In the genomic region with DNA sequence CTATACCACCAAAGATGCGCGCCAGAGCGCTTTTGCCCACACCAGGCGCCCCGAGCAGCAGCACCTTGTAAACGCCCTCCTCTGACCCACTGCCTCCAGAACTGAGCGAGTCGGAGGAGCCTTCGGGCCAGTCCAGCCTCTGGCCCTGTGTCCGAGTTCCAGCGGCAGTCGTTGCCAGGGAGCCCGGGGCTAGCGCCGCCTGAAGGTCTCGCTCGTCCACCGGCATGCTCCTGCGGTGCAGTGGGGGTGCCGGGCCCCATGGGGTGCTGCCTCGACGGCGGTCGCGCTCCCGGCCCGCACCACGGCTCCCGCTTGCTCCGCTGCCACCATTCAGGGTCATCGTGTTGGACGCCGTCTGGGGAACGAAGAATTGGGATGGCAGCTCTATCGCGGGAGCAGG, we compare ENCODE assay signal across 9 mouse cellular contexts. TPM values are rescaled to one million over a fixed set of nuclear protein-coding genes. Genes with fewer than 3 reads are reported as not detected.
A peak's percentile ranks its signal among the peaks of the same experiment; 100 is the strongest.
DNase-seq lines count a peak whose midpoint lies in the region; ATAC-seq and TF ChIP-seq lines count a peak whose summit lies in the region.
"Had no signal": no experiment of that assay in that cellular context is flagged by ENCODE, and none has a peak within 500 bp of the region (broad histone marks: within the 10 kb centered on the region; RNA-seq: fewer than 3 reads in every experiment).

No protein-coding gene starts in this region.

- no peak for TF ChIP-seq CTCF in lung, embryonic 14.5 days (IDR thresholded peaks at IDR 0.05; ENCODE audit: low read depth)

- peaks cover 12% of the 10 kb centered on the region; the same call in 1 of the 2 replicates for H3K27me3 ChIP-seq in lung, embryonic 14.5 days (ENCODE audit: insufficient read depth, low read length)
- no peaks in the 10 kb centered on the region for H3K27me3 ChIP-seq in heart, embryonic 12.5 days (replicated peaks)
- peaks cover 13% of the 10 kb centered on the region for H3K27me3 ChIP-seq in midbrain, embryonic 14.5 days (ENCODE audit: control insufficient read depth, insufficient read depth, low read length)

- peak overlapping the region; percentile 49 for H3K9ac ChIP-seq in lung, embryonic 14.5 days
- H3K9ac ChIP-seq in heart, embryonic 12.5 days = peak overlapping the region; percentile 95
- peak overlapping the region; percentile 34; the same call in 1 of the 2 replicates for H3K9ac ChIP-seq in midbrain, embryonic 14.5 days (replicated peaks; ENCODE audit: low read length)

- H3K36me3 ChIP-seq in lung, embryonic 14.5 days (ENCODE audit: insufficient read depth) = no peaks in the 10 kb centered on the region
- peaks cover 33% of the 10 kb centered on the region for H3K36me3 ChIP-seq in heart, embryonic 12.5 days
- peaks cover 8% of the 10 kb centered on the region for H3K36me3 ChIP-seq in midbrain, embryonic 14.5 days (ENCODE audit: control insufficient read depth, insufficient read depth, low read length)

- DNase-seq in lung, embryonic 14.5 days = no peak
- no peak for DNase-seq in lung, postnatal 36 days
- peak; percentile 39 for DNase-seq in adrenal gland, postnatal 25 days
- peak; percentile 47 to 60 for DNase-seq in kidney, postnatal 4 days
- DNase-seq in midbrain, embryonic 14.5 days = peak; percentile 36
- DNase-seq in urinary bladder, postnatal 4 days (ENCODE audit: low spot score in 2 of 2) = peak; percentile 21 to 60
- DNase-seq in c-Kit-positive CD71-positive TER-119-positive erythroid progenitor cells, embryonic 14.5 days (ENCODE audit: low spot score) = no peak

- no peaks in the 10 kb centered on the region for H3K9me3 ChIP-seq in lung, embryonic 14.5 days (ENCODE audit: low read depth, low read length)
- no peaks in the 10 kb centered on the region for H3K9me3 ChIP-seq in heart, embryonic 12.5 days (replicated peaks)
- no peaks in the 10 kb centered on the region for H3K9me3 ChIP-seq in midbrain, embryonic 14.5 days (ENCODE audit: control insufficient read depth, low read length)

- H3K4me1 ChIP-seq in lung, embryonic 14.5 days (ENCODE audit: insufficient read depth) = peaks cover 14% of the 10 kb centered on the region
- H3K4me1 ChIP-seq in heart, embryonic 12.5 days (replicated peaks) = peaks cover 48% of the 10 kb centered on the region
- peaks cover 10% of the 10 kb centered on the region for H3K4me1 ChIP-seq in midbrain, embryonic 14.5 days (ENCODE audit: control insufficient read depth, insufficient read depth, low read length)

- peak overlapping the region; percentile 68 for H3K4me2 ChIP-seq in lung, embryonic 14.5 days
- H3K4me2 ChIP-seq in heart, embryonic 12.5 days = peak overlapping the region; percentile 71
- peak overlapping the region; percentile 57 for H3K4me2 ChIP-seq in midbrain, embryonic 14.5 days (ENCODE audit: low read length)

- WGBS in lung, embryonic 14.5 days = under 1% methylated on average over 36 of the region's 36 CpGs
- 1% methylated on average over 36 of the region's 36 CpGs for WGBS in heart, embryonic 12.5 days
- under 1% methylated on average over 36 of the region's 36 CpGs for WGBS in midbrain, embryonic 14.5 days

- peak overlapping the region; percentile 42; the same call in 1 of the 2 replicates for H3K27ac ChIP-seq in lung, embryonic 14.5 days (ENCODE audit: low read depth)
- peak overlapping the region; percentile 95 for H3K27ac ChIP-seq in heart, embryonic 12.5 days (ENCODE audit: poor library complexity, severe bottlenecking)
- no peak overlapping the region for H3K27ac ChIP-seq in midbrain, embryonic 14.5 days (replicated peaks; ENCODE audit: low read depth, low read length)

- peak overlapping the region; percentile 39 for H3K4me3 ChIP-seq in lung, embryonic 14.5 days (ENCODE audit: low read depth, low read length)
- peak overlapping the region; percentile 67 for H3K4me3 ChIP-seq in heart, embryonic 12.5 days
- peak overlapping the region; percentile 31 for H3K4me3 ChIP-seq in midbrain, embryonic 14.5 days (replicated peaks; ENCODE audit: low read depth, low read length)

- peak; percentile 28; the same call in 1 of the 2 replicates for ATAC-seq in lung, embryonic 14.5 days (ENCODE audit: insufficient read depth)
- peak; percentile 12; the same call in 1 of the 2 replicates for ATAC-seq in heart, embryonic 12.5 days (ENCODE audit: insufficient number of reproducible peaks, low FRiP score)
- ATAC-seq in midbrain, embryonic 14.5 days (ENCODE audit: low FRiP score, low TSS enrichment) = peak; percentile 18; the same call in 1 of the 2 replicates

RNA-seq across cellular contexts. Expression of gene Rrad, which starts 0.6 kb away (rescaled TPM):
- 10.1 and 14.1 TPM in 2 replicates for polyA plus RNA-seq in lung, embryonic 14.5 days (2014; fragmentation: Nextera tagmentation; extraction: Ambion mirVana)
- 3.9 TPM in 2 replicates for total RNA-seq in adrenal gland, postnatal 25 days (2021)
- 299 and 301 TPM in 2 replicates for polyA plus RNA-seq in heart, embryonic 12.5 days (2016; fragmentation: Nextera tagmentation; extraction: Ambion mirVana)
- 2.5 and 3.6 TPM in 2 replicates for polyA plus RNA-seq in midbrain, embryonic 14.5 days (2014; fragmentation: Nextera tagmentation; extraction: Ambion mirVana)

RNA-seq across cellular contexts. Expression of gene Cdh16, which starts 6.4 kb away (rescaled TPM):
- polyA plus RNA-seq in lung, embryonic 14.5 days (2014; fragmentation: Nextera tagmentation; extraction: Ambion mirVana) = 32.2 and 33.7 TPM in 2 replicates
- total RNA-seq in adrenal gland, postnatal 25 days (2021) = not detected in 2 replicates
- 16.1 and 18.6 TPM in 2 replicates for polyA plus RNA-seq in heart, embryonic 12.5 days (2016; fragmentation: Nextera tagmentation; extraction: Ambion mirVana)
- polyA plus RNA-seq in midbrain, embryonic 14.5 days (2014; fragmentation: Nextera tagmentation; extraction: Ambion mirVana) = not detected in 2 replicates
- total RNA-seq: left cerebral cortex, adult 8-10 months had no signal

RNA-seq across cellular contexts. Expression of gene Ciao2b, which starts 11.2 kb away (rescaled TPM):
- 88.3 and 88.4 TPM in 2 replicates for polyA plus RNA-seq in lung, embryonic 14.5 days (2014; fragmentation: Nextera tagmentation; extraction: Ambion mirVana)
- total RNA-seq in adrenal gland, postnatal 25 days (2021) = 44.1 and 62.7 TPM in 2 replicates
- 187 and 195 TPM in 2 replicates for polyA plus RNA-seq in heart, embryonic 12.5 days (2016; fragmentation: Nextera tagmentation; extraction: Ambion mirVana)
- polyA plus RNA-seq in midbrain, embryonic 14.5 days (2014; fragmentation: Nextera tagmentation; extraction: Ambion mirVana) = 131 and 148 TPM in 2 replicates

RNA-seq across cellular contexts. Expression of gene Pdp2, which starts 39.3 kb away (rescaled TPM):
- 10.3 and 11.0 TPM in 2 replicates for polyA plus RNA-seq in lung, embryonic 14.5 days (2014; fragmentation: Nextera tagmentation; extraction: Ambion mirVana)
- 31.0 and 32.4 TPM in 2 replicates for total RNA-seq in adrenal gland, postnatal 25 days (2021)
- polyA plus RNA-seq in heart, embryonic 12.5 days (2016; fragmentation: Nextera tagmentation; extraction: Ambion mirVana) = 8.6 and 9.0 TPM in 2 replicates
- polyA plus RNA-seq in midbrain, embryonic 14.5 days (2014; fragmentation: Nextera tagmentation; extraction: Ambion mirVana) = 17.2 and 18.2 TPM in 2 replicates

Comparison
In these comparisons a context has a peak if more than half of its experiments do, and no peak if none do; other contexts are left out.
1. DNase-seq: peak in adrenal gland, postnatal 25 days (single experiment), kidney, postnatal 4 days (2 of 2), midbrain, embryonic 14.5 days (single experiment) and urinary bladder, postnatal 4 days (2 of 2); none in lung, embryonic 14.5 days (single experiment), lung, postnatal 36 days (single experiment) and c-Kit-positive CD71-positive TER-119-positive erythroid progenitor cells, embryonic 14.5 days (single experiment).
2. H3K9ac ChIP-seq: peak in every context shown above with its lines; median percentile 95 in heart, embryonic 12.5 days; 49 in lung, embryonic 14.5 days; 34 in midbrain, embryonic 14.5 days.
3. RNA of gene Rrad, which starts 0.6 kb away (polyA plus RNA-seq): 299 to 301 TPM in heart, embryonic 12.5 days; 10.1 to 14.1 TPM in lung, embryonic 14.5 days and 2.5 to 3.6 TPM in midbrain, embryonic 14.5 days; every median in the first group is over 10 times any median in the second.
4. RNA of gene Cdh16, which starts 6.4 kb away (polyA plus RNA-seq): 32.2 to 33.7 TPM in lung, embryonic 14.5 days and 16.1 to 18.6 TPM in heart, embryonic 12.5 days; not detected in midbrain, embryonic 14.5 days; every median in the first group is over 10 times any median in the second.
5. Peak in every context shown above with its lines, with median percentiles within 50 percentile points of each other: ATAC-seq, H3K4me2 ChIP-seq and H3K4me3 ChIP-seq.